Mouse (Mus musculus): ENCODE measurements around the gene Tsr1.

DNA sequence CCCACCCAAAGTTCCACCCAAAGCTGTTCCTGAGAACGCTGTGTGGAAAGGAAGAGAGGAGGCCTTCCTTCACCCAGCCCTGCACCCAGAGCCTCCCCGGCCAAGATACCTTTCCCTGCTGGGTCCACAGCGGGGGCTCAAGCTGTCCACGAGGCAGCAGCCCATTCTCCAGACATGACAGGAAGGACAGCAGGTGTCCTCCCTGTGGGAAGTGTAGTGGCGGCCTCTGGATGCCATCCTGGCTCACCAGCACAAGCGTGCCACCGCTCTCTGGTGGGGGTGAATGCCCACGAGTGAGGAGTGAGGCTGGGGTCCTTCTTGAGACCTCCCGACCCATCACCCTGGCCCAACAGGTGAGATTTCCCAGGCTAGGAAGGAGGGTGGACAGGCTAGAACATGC, 32.6 kb upstream of the Tsr1 start:
- TF ChIP-seq CTCF (IDR thresholded peaks at IDR 0.05; ENCODE audit: low read depth) (no peak), EP300 (IDR thresholded peaks at IDR 0.05; ENCODE audit: low read depth) (no peak)

All from liver, embryonic 14.5 days (tissue).